Mouse (Mus musculus) forebrain, embryonic 10.5 days (tissue): Measurements from ENCODE around the gene Mageb3. TPM values are rescaled to one million over a fixed set of nuclear protein-coding genes. Genes with fewer than 3 reads are reported as not detected.
"Not testable (repeated sequence)": the region's sequence is repeated elsewhere in the genome, so short reads cannot be mapped to it uniquely, and the experiment has no call there.

ENCODE experiments used
- DNase-seq: peaks from one replicate; pipeline ENCODE4 v3.0.0-alpha.2; 2017; ENCODE audit warnings: low spot score; ENCODE audit errors: extremely low spot score
- H3K27ac ChIP-seq: fragments of 300-500 bp; sonication (generic); 2 replicates; pipeline ENCODE4 v1.5.1; 2016; ENCODE audit warnings: mild to moderate bottlenecking
- H3K27me3 ChIP-seq: fragments of 300-500 bp; sonication (generic); 2 replicates; pipeline ENCODE4 v1.6.1; 2016; ENCODE audit warnings: mild to moderate bottlenecking; ENCODE audit not compliant: poor library complexity, severe bottlenecking
- H3K36me3 ChIP-seq: fragments of 300-500 bp; sonication (generic); replicated peaks from 2 replicates; pipeline ENCODE4 v1.6.1; 2016; ENCODE audit warnings: mild to moderate bottlenecking, moderate library complexity
- H3K4me1 ChIP-seq: fragments of 300-500 bp; sonication (generic); 2 replicates; pipeline ENCODE4 v1.6.1; 2016
- H3K4me3 ChIP-seq: fragments of 300-500 bp; sonication (generic); 2 replicates; pipeline ENCODE4 v1.5.1; 2016; ENCODE audit warnings: mild to moderate bottlenecking, moderate library complexity
- H3K9me3 ChIP-seq: fragments of 300-500 bp; sonication (generic); 2 replicates; pipeline ENCODE4 v1.6.1; 2016; ENCODE audit warnings: mild to moderate bottlenecking, moderate library complexity
- WGBS: fragments of 180-500 bp; shearing (Covaris S2); methylation state at CpG from one replicate; pipeline ENCODE4 v1.1.7; 2016; 5-methylcytosine and 5-hydroxymethylcytosine counted together
- polyA plus RNA-seq: library from polyadenylated mRNA; unstranded; fragments of >200 nt; fragmentation: Nextera tagmentation; extraction: Ambion mirVana; gene quantifications from 2 replicates; pipeline ENCODE4 v1.2.1, GENCODE M21; 2016

Gene Mageb3
- 0.29 and 0.33 TPM in 2 replicates for polyA plus RNA-seq

DNA sequence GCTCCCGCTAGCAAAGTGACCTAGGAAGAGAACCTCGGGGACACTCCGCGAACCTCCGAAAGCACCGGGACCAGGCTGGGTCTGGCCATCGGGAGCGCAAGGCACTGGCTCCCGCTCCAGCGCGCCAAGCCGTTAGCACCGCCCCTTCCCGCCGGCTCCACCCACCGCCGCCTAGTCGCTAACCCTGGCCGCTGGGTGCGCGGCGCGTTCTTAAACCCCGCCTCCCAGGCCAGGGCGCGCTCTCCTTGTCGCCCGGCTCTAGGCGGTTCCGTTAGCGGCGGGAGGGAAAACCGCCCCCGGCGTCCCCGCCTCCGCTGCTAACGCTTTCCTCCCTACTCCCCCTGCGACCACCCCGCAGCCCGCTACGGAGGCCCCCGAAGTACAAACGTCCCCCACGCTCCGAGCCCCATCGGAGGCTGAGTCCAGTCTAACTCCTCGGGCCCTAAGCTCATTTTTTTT is at the start of gene Mageb3, which contains the start of gene Ctdspl2:
TSS of gene Mageb3 (minus strand) at position 328 of the 459 bp plus-strand sequence.
TSS of gene Ctdspl2 (plus strand) at position 237 of the 459 bp plus-strand sequence.
- H3K27me3 ChIP-seq, result no peaks in the 10 kb centered on the region; the same call in 1 of the 2 replicates
- H3K27ac ChIP-seq, result peak within 1 kb of the TSS; percentile 93
- H3K9me3 ChIP-seq, result no peaks in the 10 kb centered on the region
- under 1% methylated on average over 48 of the region's 48 CpGs for WGBS
- peaks cover 27% of the 10 kb centered on the region for H3K4me1 ChIP-seq
- H3K36me3 ChIP-seq, result peaks cover 18% of the 10 kb centered on the region
- peak within 1 kb of the TSS; percentile 74 for H3K4me3 ChIP-seq
- DNase-seq, result peak; percentile 94

- Histone ChIP-seq H3K27ac (no peak overlapping the region), H3K4me1 (no peaks in the 10 kb centered on the region), H3K36me3 (peaks cover 87% of the 10 kb centered on the region), H3K27me3 (no peaks in the 10 kb centered on the region), H3K9me3 (no peaks in the 10 kb centered on the region), H3K4me3 (no peak overlapping the region)
- 94% methylated on average over 1 of the region's 1 CpGs for WGBS
- DNase-seq, result no peak
Measured at GRCm38 (mm10) chr2:121995738-121996137, 39.8 kb upstream of the Mageb3 start.

DNA sequence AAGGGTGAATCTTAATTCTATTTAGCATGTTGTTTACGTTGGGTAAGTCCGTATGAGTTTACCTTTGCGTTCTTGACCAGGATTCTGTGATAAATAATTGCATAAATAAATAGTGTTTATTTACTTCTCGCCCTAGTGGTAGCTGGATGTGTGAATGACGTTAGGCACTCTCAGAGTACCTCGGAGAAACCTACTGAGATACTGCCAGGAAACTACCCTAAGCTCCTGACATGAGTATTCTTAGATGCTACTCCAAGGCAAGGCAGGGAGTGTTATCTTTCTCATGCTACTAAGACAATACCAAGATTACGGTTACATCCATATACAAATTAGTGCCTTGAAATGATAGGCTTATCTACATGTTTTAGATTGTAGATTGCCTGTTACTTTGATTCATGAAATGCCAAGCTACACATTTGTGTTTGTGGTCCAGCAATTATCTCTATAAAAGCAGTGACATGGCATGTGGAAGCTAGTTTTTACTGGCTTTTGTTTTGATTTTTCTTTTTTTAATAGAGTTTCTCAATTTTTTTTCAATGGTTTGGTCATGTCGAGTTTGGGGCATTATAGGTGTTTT is 1.4 kb upstream of the Mageb3 start:
- 17% methylated on average over 8 of the region's 8 CpGs for WGBS
- H3K4me1 ChIP-seq, result peaks cover 27% of the 10 kb centered on the region

GRCm38 (mm10) chr2:121956224-121957018 is 529 bp upstream of the Mageb3 start:
- Histone ChIP-seq H3K27me3 (no peaks in the 10 kb centered on the region; the same call in 1 of the 2 replicates), H3K27ac (peak overlapping the region; percentile 93), H3K9me3 (no peaks in the 10 kb centered on the region), H3K4me1 (peaks cover 27% of the 10 kb centered on the region), H3K36me3 (peaks cover 24% of the 10 kb centered on the region), H3K4me3 (peak overlapping the region; percentile 74)
- DNase-seq, result peak; percentile 96
- WGBS, result under 1% methylated on average over 46 of the region's 47 CpGs

More for the DNA sequence above, 1.4 kb upstream of the Mageb3 start:
- Histone ChIP-seq H3K36me3 (peaks cover 33% of the 10 kb centered on the region), H3K27me3 (no peaks in the 10 kb centered on the region; the same call in 1 of the 2 replicates), H3K27ac (peak overlapping the region; percentile 93), H3K9me3 (no peaks in the 10 kb centered on the region), H3K4me3 (peak overlapping the region; percentile 74)
- no peak for DNase-seq

DNA sequence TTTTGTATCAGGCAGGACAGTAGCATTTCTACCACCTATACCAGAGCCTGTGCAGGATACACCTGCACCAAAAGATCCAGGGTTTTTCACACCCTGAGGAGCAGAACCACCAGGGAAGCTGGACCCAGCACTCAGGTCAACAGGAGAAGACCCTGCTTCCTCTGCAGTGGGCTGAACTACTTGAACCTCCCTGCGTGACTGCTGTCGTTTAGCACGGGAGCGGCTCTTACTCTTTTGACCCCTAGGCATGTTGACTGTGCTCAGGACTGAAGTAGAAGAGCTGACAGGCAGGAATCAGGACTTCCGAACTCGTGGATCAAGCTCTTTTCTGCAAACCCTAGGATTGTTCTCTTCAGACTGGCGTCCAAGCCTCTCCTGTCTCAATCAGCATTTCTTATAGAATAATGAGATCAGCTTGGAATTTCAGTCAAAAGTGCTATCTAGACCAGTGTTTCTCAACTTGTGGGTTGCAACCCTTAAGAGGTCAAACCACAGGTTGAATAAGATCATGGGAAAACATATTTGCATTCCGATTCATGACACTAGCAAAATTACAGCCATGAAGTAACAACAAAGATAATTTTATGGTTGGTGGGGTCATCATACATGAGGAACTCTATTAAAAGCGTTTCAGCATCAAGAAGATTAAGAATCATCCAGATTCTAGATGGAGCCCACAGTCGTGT is 778 bp downstream of the Mageb3 start:
- Histone ChIP-seq H3K4me1 (peaks cover 27% of the 10 kb centered on the region), H3K27ac (peak overlapping the region; percentile 93), H3K36me3 (peaks cover 11% of the 10 kb centered on the region), H3K9me3 (no peaks in the 10 kb centered on the region), H3K4me3 (peak overlapping the region; percentile 74), H3K27me3 (no peaks in the 10 kb centered on the region; the same call in 1 of the 2 replicates)
- no peak for DNase-seq
- WGBS, result 19% methylated on average over 10 of the region's 10 CpGs

DNA sequence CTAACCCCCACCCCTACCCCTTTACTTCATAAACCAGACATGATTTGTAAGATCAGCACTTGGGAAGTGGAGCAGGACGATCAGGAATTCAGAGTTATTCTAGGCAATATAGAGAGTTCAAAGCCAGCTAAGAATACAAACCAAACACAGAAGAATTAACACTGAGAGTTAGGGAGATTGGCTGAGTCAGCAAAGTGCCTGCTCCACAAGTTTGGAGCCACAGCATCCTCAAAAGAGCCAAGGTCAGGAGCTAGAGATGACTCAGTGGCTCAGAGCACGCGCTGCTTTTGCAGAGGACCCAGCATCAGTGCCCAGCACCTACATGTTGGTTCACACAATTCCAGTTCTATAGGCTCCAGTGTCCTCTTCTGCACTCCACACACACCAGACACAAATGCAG is 12.5 kb downstream of the Mageb3 start:
- 86% methylated on average over 3 of the region's 3 CpGs for WGBS
- Histone ChIP-seq H3K27me3 (no peaks in the 10 kb centered on the region), H3K36me3 (no peaks in the 10 kb centered on the region), H3K27ac (no peak overlapping the region), H3K4me1 (no peaks in the 10 kb centered on the region), H3K4me3 (no peak overlapping the region), H3K9me3 (no peaks in the 10 kb centered on the region)
- no peak for DNase-seq

DNA sequence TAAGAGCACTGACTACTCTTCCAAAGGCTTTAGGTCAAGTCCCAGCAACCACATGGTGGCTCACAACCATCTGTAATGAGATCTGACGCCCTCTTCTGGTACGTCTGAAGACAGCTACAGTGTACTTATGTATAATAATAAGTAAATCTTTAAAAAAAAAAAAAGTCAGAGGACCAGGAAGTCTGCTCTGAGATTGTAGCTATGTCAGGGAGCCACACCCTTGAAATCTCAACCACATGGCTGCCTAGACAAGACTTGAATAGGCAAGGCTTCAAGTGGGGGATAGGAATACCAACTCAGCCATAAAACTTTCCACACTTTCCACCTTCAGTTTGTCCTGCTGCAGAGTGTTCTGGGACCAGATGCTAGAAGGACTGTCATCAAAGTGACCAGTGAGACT is 18.3 kb downstream of the Mageb3 start:
- H3K27ac ChIP-seq, H3K27me3 ChIP-seq, H3K9me3 ChIP-seq, H3K4me1 ChIP-seq, H3K4me3 ChIP-seq, DNase-seq: not testable (repeated sequence)
- H3K36me3 ChIP-seq, result peaks cover 21% of the 10 kb centered on the region
- WGBS, result 78% methylated on average over 2 of the region's 2 CpGs

DNA sequence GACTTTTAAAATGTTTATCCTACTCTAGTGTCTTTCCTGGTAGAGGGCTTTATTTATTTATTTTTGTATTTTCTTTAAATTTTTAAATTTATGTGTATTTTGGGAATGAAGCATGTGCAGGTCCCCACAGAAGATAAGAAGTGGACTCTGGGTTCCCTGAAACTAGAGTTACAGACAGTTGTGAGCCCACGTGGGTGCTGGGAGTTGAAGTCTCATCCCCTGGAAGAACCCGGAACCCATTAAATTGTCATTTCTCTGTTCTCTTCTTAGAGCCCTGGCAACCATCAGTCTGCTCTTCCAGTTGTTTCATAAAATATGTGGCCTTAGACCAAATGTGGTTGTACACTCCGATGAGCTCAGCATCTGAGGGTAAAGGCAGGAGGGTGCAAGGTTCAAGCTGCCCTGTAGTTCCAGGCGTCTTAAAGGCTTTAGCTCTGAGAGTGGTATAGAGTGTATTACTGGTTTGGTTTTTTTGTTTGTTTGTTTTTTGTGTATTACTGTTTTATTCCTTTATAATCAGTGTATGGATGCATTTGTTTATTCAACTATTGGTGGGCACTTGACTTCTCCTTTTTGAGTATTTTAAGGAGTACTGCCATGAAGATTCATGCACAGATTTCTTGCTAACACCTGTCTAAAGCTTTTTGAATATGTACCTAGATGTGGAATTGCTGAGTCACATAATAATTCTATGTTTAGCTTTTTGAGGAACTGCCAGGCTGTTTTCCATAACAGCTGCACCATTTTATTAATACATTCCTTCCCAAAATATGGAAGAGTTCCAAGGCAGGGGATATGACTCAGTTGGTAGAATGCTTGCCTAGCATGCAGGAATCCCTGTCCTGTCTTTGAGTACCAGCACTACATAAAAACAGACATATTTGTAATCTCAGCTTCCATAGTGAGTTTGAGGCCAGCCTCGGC is 39.6 kb downstream of the Mageb3 start:
- Histone ChIP-seq H3K27me3 (no peaks in the 10 kb centered on the region), H3K36me3 (peaks cover 34% of the 10 kb centered on the region), H3K9me3 (no peaks in the 10 kb centered on the region), H3K4me3 (no peak overlapping the region), H3K27ac (no peak overlapping the region), H3K4me1 (no peaks in the 10 kb centered on the region)
- 92% methylated on average over 5 of the region's 5 CpGs for WGBS
- DNase-seq, result no peak

- DNase-seq, result no peak
- Histone ChIP-seq H3K4me3 (no peak overlapping the region), H3K27me3 (no peaks in the 10 kb centered on the region), H3K36me3 (peaks cover 64% of the 10 kb centered on the region), H3K4me1 (no peaks in the 10 kb centered on the region), H3K9me3 (no peaks in the 10 kb centered on the region), H3K27ac (no peak overlapping the region)
- 88% methylated on average over 3 of the region's 3 CpGs for WGBS
Measured at GRCm38 (mm10) chr2:121909975-121910374, 45.9 kb downstream of the Mageb3 start.
